Mouse (Mus musculus) intestine, postnatal 0 days (tissue): ENCODE measurements at regions not wholly inside any gene's neighbourhood (a gene's known extent, or its start where the extent isn't known, plus 50 kb on each side); places are given as distances from the start of the nearest gene placed in this dataset.

Experiments
- ATAC-seq: fragments of 200-750 bp; cut with Nextera tagmentation; 2 replicates; pipeline ENCODE4 v1.8.0; 2017; ENCODE audit warnings: mild to moderate bottlenecking, moderate TSS enrichment, moderate library complexity
- H3K27ac ChIP-seq: fragments of 300-500 bp; sonication (generic); 2 replicates; pipeline ENCODE4 v1.5.1; 2014; ENCODE audit warnings: mild to moderate bottlenecking, low read depth, low read length, moderate library complexity
- H3K27me3 ChIP-seq: fragments of 300-500 bp; sonication (generic); replicated peaks from 2 replicates; pipeline ENCODE4 v1.6.1; 2014; ENCODE audit warnings: low read length, mixed read lengths; ENCODE audit not compliant: control insufficient read depth, insufficient read depth
- H3K36me3 ChIP-seq: fragments of 300-500 bp; sonication (generic); 2 replicates; pipeline ENCODE4 v1.6.1; 2014; ENCODE audit warnings: mild to moderate bottlenecking, moderate library complexity; ENCODE audit not compliant: control insufficient read depth, insufficient read depth
- H3K4me1 ChIP-seq: fragments of 300-500 bp; sonication (generic); replicated peaks from 2 replicates; pipeline ENCODE4 v1.6.1; 2014; ENCODE audit warnings: antibody characterized with exemption, low read length, mixed read lengths; ENCODE audit not compliant: control insufficient read depth, insufficient read depth
- H3K4me2 ChIP-seq: fragments of 300-500 bp; sonication (generic); replicated peaks from 2 replicates; pipeline ENCODE4 v1.6.1; 2014; ENCODE audit warnings: low read depth, mild to moderate bottlenecking, moderate library complexity
- H3K4me3 ChIP-seq: fragments of 300-500 bp; sonication (generic); 2 replicates; pipeline ENCODE4 v1.5.1; 2014; ENCODE audit warnings: low read depth, low read length
- H3K9ac ChIP-seq: fragments of 300-500 bp; sonication (generic); 2 replicates; pipeline ENCODE4 v1.6.1; 2014; ENCODE audit warnings: mild to moderate bottlenecking, low read depth, low read length
- H3K9me3 ChIP-seq: fragments of 300-500 bp; sonication (generic); 2 replicates; pipeline ENCODE4 v1.6.1; 2016; ENCODE audit warnings: mixed run types; ENCODE audit not compliant: control insufficient read depth
- CTCF ChIP-seq: sonication (generic); IDR thresholded peaks from 2 replicates; pipeline ENCODE4 v1.5.1; 2016; ENCODE audit warnings: low read depth, mild to moderate bottlenecking, control low read depth, antibody characterized with exemption, moderate library complexity
- WGBS: fragments of 180-500 bp; shearing (Covaris S2); extraction: QIAGEN DNeasy Blood & Tissue Kit; methylation state at CpG from one replicate; pipeline ENCODE4 v1.1.7; 2014; 5-methylcytosine and 5-hydroxymethylcytosine counted together

DNA sequence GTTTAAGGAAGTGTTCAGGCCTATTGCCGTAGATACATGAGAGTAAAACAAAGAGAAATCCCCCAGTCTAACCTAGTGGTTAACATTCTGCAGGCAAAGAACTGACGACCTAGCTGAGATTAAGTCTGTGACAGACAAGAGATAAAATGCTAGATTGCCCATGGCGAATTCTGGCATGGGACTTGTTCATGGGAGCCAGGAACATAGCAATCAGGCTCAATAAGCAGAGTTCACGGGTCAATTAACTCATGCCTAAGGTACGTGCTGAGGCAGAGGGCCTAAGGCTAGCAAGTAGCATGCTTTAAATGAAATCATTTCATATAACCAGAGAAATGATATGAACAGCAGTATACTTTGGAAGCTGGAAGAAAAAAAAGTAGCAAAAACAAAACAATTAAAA is 1119.2 kb upstream of the Adgrl2 start:
- Histone ChIP-seq H3K27ac (no peak overlapping the region), H3K27me3 (no peaks in the 10 kb centered on the region), H3K36me3 (no peaks in the 10 kb centered on the region), H3K4me3 (no peak overlapping the region), H3K9me3 (no peaks in the 10 kb centered on the region), H3K4me2 (no peak overlapping the region), H3K4me1 (no peaks in the 10 kb centered on the region), H3K9ac (no peak overlapping the region)
- no peak for ATAC-seq
- no peak for TF ChIP-seq CTCF
- 72% methylated on average over 5 of the region's 5 CpGs for WGBS

DNA sequence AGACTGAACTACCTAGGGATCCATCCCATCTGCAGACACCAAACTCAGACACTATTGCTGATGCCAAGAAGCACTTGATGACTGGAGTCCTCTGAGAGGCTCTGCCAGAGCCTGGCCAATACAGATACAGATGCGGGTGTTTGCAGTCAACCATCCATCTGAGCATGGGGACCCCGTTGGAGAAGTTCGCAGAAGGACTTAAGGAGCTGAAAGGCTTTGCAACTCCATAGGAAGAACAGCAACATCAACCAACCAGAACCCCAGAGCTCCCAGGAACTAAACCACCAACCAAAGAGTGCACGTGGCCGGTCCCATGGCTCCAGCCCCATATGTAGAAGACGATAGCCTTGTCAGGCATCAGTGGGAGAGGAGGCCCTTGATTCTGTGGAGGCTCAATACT is 1121.9 kb upstream of the Adgrl2 start:
- no peaks in the 10 kb centered on the region for H3K9me3 ChIP-seq
- no peak for TF ChIP-seq CTCF
- no peak for ATAC-seq
- H3K36me3 ChIP-seq = no peaks in the 10 kb centered on the region
- H3K4me1 ChIP-seq = no peaks in the 10 kb centered on the region
- no peak overlapping the region for H3K9ac ChIP-seq
- no peak overlapping the region for H3K4me3 ChIP-seq
- no peak overlapping the region for H3K27ac ChIP-seq
- 94% methylated on average over 6 of the region's 6 CpGs for WGBS
- no peak overlapping the region for H3K4me2 ChIP-seq
- no peaks in the 10 kb centered on the region for H3K27me3 ChIP-seq

DNA sequence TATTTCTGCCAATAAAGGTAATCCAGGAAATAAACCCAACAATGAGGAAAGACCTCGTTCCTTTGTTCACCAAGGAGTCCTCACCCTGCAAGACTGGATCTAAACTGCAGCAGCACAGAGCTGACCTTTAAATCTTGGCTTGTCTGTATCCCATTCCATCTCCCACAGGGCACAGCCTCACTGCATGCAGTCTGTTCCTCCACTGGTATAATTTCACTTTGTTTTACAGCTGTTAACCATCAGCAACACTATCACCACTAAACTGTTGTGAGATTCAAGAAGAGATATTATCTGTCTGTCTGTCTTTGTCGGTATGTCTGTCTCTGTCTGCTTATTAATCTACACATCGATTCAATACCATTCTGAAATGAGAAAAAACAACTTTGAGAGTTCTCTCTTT is 1129.5 kb upstream of the Adgrl2 start:
- Histone ChIP-seq H3K4me1 (no peaks in the 10 kb centered on the region), H3K27ac (no peak overlapping the region), H3K36me3 (no peaks in the 10 kb centered on the region), H3K9ac (no peak overlapping the region), H3K27me3 (no peaks in the 10 kb centered on the region), H3K9me3 (no peaks in the 10 kb centered on the region), H3K4me2 (no peak overlapping the region), H3K4me3 (no peak overlapping the region)
- 60% methylated on average over 3 of the region's 3 CpGs for WGBS
- ATAC-seq = no peak
- TF ChIP-seq CTCF = no peak

- H3K36me3 ChIP-seq = no peaks in the 10 kb centered on the region
- WGBS = 81% methylated on average over 1 of the region's 1 CpGs
- H3K27me3 ChIP-seq = no peaks in the 10 kb centered on the region
- H3K4me2 ChIP-seq = no peak overlapping the region
- H3K4me1 ChIP-seq = no peaks in the 10 kb centered on the region
- H3K9me3 ChIP-seq = no peaks in the 10 kb centered on the region
- no peak for TF ChIP-seq CTCF
- H3K4me3 ChIP-seq = no peak overlapping the region
- H3K9ac ChIP-seq = no peak overlapping the region
- no peak overlapping the region for H3K27ac ChIP-seq
- no peak for ATAC-seq
These were observed 1156.3 kb upstream of the Adgrl2 start for GRCm38 (mm10) chr3:150146635-150147034.

- H3K4me1 ChIP-seq = no peaks in the 10 kb centered on the region
- WGBS = 66% methylated on average over 7 of the region's 7 CpGs
- H3K4me3 ChIP-seq = no peak overlapping the region
- no peak for TF ChIP-seq CTCF
- H3K27ac ChIP-seq = no peak overlapping the region
- no peaks in the 10 kb centered on the region for H3K9me3 ChIP-seq
- no peaks in the 10 kb centered on the region for H3K27me3 ChIP-seq
- ATAC-seq = no peak
- no peak overlapping the region for H3K4me2 ChIP-seq
- no peak overlapping the region for H3K9ac ChIP-seq
- H3K36me3 ChIP-seq = no peaks in the 10 kb centered on the region
These were observed 1160.9 kb upstream of the Adgrl2 start for GRCm38 (mm10) chr3:150151152-150151822.

DNA sequence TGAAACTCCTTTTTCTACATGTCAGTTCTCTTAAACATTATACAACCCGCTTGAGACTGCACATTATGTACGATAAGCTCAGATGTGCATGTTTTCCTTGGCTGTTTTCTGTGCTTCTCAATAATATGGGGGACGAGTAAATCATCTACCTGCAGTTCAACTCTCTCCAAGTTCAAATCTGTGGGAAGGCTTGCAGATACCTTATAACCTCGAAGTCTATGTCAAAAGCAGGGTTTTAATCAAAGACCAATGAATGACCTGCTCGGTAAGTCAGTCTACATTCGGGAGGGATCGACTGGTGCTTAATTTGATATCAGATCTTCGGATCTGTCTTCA is 1161.4 kb upstream of the Adgrl2 start:
- WGBS = 72% methylated on average over 8 of the region's 8 CpGs
- no peak for ATAC-seq
- H3K27ac ChIP-seq = no peak overlapping the region
- no peak overlapping the region for H3K4me2 ChIP-seq
- H3K9me3 ChIP-seq = no peaks in the 10 kb centered on the region
- no peak overlapping the region for H3K9ac ChIP-seq
- H3K4me1 ChIP-seq = no peaks in the 10 kb centered on the region
- no peaks in the 10 kb centered on the region for H3K36me3 ChIP-seq
- no peak overlapping the region for H3K4me3 ChIP-seq
- H3K27me3 ChIP-seq = no peaks in the 10 kb centered on the region
- TF ChIP-seq CTCF = no peak

GRCm38 (mm10) chr3:150152893-150153292 is 1162.5 kb upstream of the Adgrl2 start:
- no peak for ATAC-seq
- no peak for TF ChIP-seq CTCF
- no peak overlapping the region for H3K27ac ChIP-seq

More at GRCm38 (mm10) chr3:150152893-150153292, 1162.5 kb upstream of the Adgrl2 start:
- WGBS = 34% methylated on average over 3 of the region's 3 CpGs
- Histone ChIP-seq H3K4me2 (no peak overlapping the region), H3K9ac (no peak overlapping the region), H3K9me3 (no peaks in the 10 kb centered on the region), H3K36me3 (no peaks in the 10 kb centered on the region), H3K27me3 (no peaks in the 10 kb centered on the region), H3K4me1 (no peaks in the 10 kb centered on the region), H3K4me3 (no peak overlapping the region)
